Mouse (Mus musculus) stomach, embryonic 15.5 days (tissue): ENCODE measurements around the gene Serpina12. TPM values are rescaled to one million over a fixed set of nuclear protein-coding genes. Genes with fewer than 3 reads are reported as not detected.

Source experiments
- ATAC-seq: fragments of 200-750 bp; cut with Nextera tagmentation; 2 replicates; pipeline ENCODE4 v1.8.0; 2017; ENCODE audit warnings: low read depth, moderate number of reproducible peaks, moderate TSS enrichment; ENCODE audit not compliant: insufficient read depth, low FRiP score
- H3K27ac ChIP-seq: fragments of 300-500 bp; sonication (generic); 2 replicates; pipeline ENCODE4 v1.5.1; 2015; ENCODE audit warnings: mild to moderate bottlenecking, inconsistent platforms
- H3K27me3 ChIP-seq: fragments of 300-500 bp; sonication (generic); replicated peaks from 2 replicates; pipeline ENCODE4 v1.6.1; 2015; ENCODE audit warnings: inconsistent platforms
- H3K36me3 ChIP-seq: fragments of 300-500 bp; sonication (generic); 2 replicates; pipeline ENCODE4 v1.6.1; 2015; ENCODE audit warnings: inconsistent platforms
- H3K4me1 ChIP-seq: fragments of 300-500 bp; sonication (generic); 2 replicates; pipeline ENCODE4 v1.6.1; 2015; ENCODE audit warnings: inconsistent platforms
- H3K4me2 ChIP-seq: fragments of 300-500 bp; sonication (generic); 2 replicates; pipeline ENCODE4 v1.6.1; 2015; ENCODE audit warnings: mild to moderate bottlenecking, inconsistent platforms
- H3K4me3 ChIP-seq: fragments of 300-500 bp; sonication (generic); replicated peaks from 2 replicates; pipeline ENCODE4 v1.5.1; 2015; ENCODE audit warnings: inconsistent platforms
- H3K9ac ChIP-seq: fragments of 300-500 bp; sonication (generic); 2 replicates; pipeline ENCODE4 v1.6.1; 2015; ENCODE audit warnings: inconsistent platforms
- H3K9me3 ChIP-seq: fragments of 300-500 bp; sonication (generic); 2 replicates; pipeline ENCODE4 v1.6.1; 2016; ENCODE audit warnings: inconsistent platforms
- WGBS: fragments of 180-500 bp; shearing (Covaris S2); methylation state at CpG from one replicate; pipeline ENCODE4 v1.1.7; 2015; 5-methylcytosine and 5-hydroxymethylcytosine counted together
- polyA plus RNA-seq: library from polyadenylated mRNA; unstranded; fragments of >200 nt; fragmentation: Nextera tagmentation; extraction: Ambion mirVana; gene quantifications from 2 replicates; pipeline ENCODE4 v1.2.1, GENCODE M21; 2015

Serpina12 gene
- polyA plus RNA-seq, 1 experiment from 2014 or later: not detected

GRCm38 (mm10) chr12:104057050-104057449, 12.8 kb upstream of the Serpina12 start:
- WGBS: 24% methylated on average over 4 of the region's 4 CpGs
- Histone ChIP-seq H3K4me2 (no peak overlapping the region), H3K4me3 (no peak overlapping the region), H3K4me1 (no peaks in the 10 kb centered on the region), H3K27me3 (no peaks in the 10 kb centered on the region), H3K27ac (no peak overlapping the region), H3K9me3 (no peaks in the 10 kb centered on the region), H3K36me3 (no peaks in the 10 kb centered on the region), H3K9ac (no peak overlapping the region)
- no peak for ATAC-seq

GRCm38 (mm10) chr12:104055755-104056154, 11.5 kb upstream of the Serpina12 start:
- H3K27ac ChIP-seq: no peak overlapping the region
- WGBS: 75% methylated on average over 8 of the region's 8 CpGs

GRCm38 (mm10) chr12:104053995-104054394, 9.8 kb upstream of the Serpina12 start:
- no peak; the same call in 1 of the 2 replicates for ATAC-seq
- 60% methylated on average over 1 of the region's 1 CpGs for WGBS
- Histone ChIP-seq H3K9me3 (no peaks in the 10 kb centered on the region), H3K4me1 (no peaks in the 10 kb centered on the region), H3K4me2 (no peak overlapping the region), H3K27ac (no peak overlapping the region), H3K36me3 (no peaks in the 10 kb centered on the region), H3K27me3 (no peaks in the 10 kb centered on the region), H3K9ac (no peak overlapping the region), H3K4me3 (no peak overlapping the region)

More at GRCm38 (mm10) chr12:104055755-104056154, 11.5 kb upstream of the Serpina12 start:
- H3K9me3 ChIP-seq: no peaks in the 10 kb centered on the region
- H3K9ac ChIP-seq: no peak overlapping the region
- H3K36me3 ChIP-seq: no peaks in the 10 kb centered on the region
- no peaks in the 10 kb centered on the region for H3K27me3 ChIP-seq
- no peaks in the 10 kb centered on the region for H3K4me1 ChIP-seq
- ATAC-seq: no peak
- no peak overlapping the region for H3K4me2 ChIP-seq
- H3K4me3 ChIP-seq: no peak overlapping the region

- Histone ChIP-seq H3K27ac (no peak overlapping the region), H3K9me3 (no peaks in the 10 kb centered on the region), H3K36me3 (no peaks in the 10 kb centered on the region), H3K4me2 (no peak overlapping the region), H3K4me1 (no peaks in the 10 kb centered on the region), H3K4me3 (no peak overlapping the region), H3K27me3 (no peaks in the 10 kb centered on the region), H3K9ac (no peak overlapping the region)
- WGBS: 67% methylated on average over 8 of the region's 8 CpGs
- no peak for ATAC-seq
Measured at GRCm38 (mm10) chr12:104045713-104046112, 1.5 kb upstream of the Serpina12 start.

GRCm38 (mm10) chr12:104042753-104043152, 1.5 kb downstream of the Serpina12 start:
- H3K4me2 ChIP-seq: no peak overlapping the region
- no peaks in the 10 kb centered on the region for H3K27me3 ChIP-seq
- no peak for ATAC-seq
- no peak overlapping the region for H3K9ac ChIP-seq
- H3K9me3 ChIP-seq: no peaks in the 10 kb centered on the region
- H3K27ac ChIP-seq: no peak overlapping the region
- no peaks in the 10 kb centered on the region for H3K4me1 ChIP-seq
- no peaks in the 10 kb centered on the region for H3K36me3 ChIP-seq
- WGBS: 86% methylated on average over 2 of the region's 2 CpGs
- no peak overlapping the region for H3K4me3 ChIP-seq

GRCm38 (mm10) chr12:104041401-104041800, 2.8 kb downstream of the Serpina12 start:
- no peak for ATAC-seq
- Histone ChIP-seq H3K27ac (no peak overlapping the region), H3K27me3 (no peaks in the 10 kb centered on the region), H3K9me3 (no peaks in the 10 kb centered on the region), H3K9ac (no peak overlapping the region), H3K4me1 (no peaks in the 10 kb centered on the region), H3K4me3 (no peak overlapping the region), H3K36me3 (no peaks in the 10 kb centered on the region), H3K4me2 (no peak overlapping the region)
- 68% methylated on average over 6 of the region's 6 CpGs for WGBS

- Histone ChIP-seq H3K9me3 (no peaks in the 10 kb centered on the region), H3K9ac (no peak overlapping the region), H3K4me3 (no peak overlapping the region), H3K4me1 (no peaks in the 10 kb centered on the region), H3K27me3 (no peaks in the 10 kb centered on the region), H3K36me3 (no peaks in the 10 kb centered on the region), H3K4me2 (no peak overlapping the region), H3K27ac (no peak overlapping the region)
- no peak for ATAC-seq
- 86% methylated on average over 7 of the region's 7 CpGs for WGBS
Measured at GRCm38 (mm10) chr12:104038181-104038580, 6.1 kb downstream of the Serpina12 start.

GRCm38 (mm10) chr12:104033752-104034151, 10.5 kb downstream of the Serpina12 start:
- WGBS: 90% methylated on average over 1 of the region's 1 CpGs
- Histone ChIP-seq H3K36me3 (no peaks in the 10 kb centered on the region), H3K9ac (no peak overlapping the region), H3K4me2 (no peak overlapping the region), H3K27ac (no peak overlapping the region), H3K4me1 (no peaks in the 10 kb centered on the region), H3K9me3 (no peaks in the 10 kb centered on the region), H3K27me3 (no peaks in the 10 kb centered on the region), H3K4me3 (no peak overlapping the region)
- ATAC-seq: no peak

- Histone ChIP-seq H3K9me3 (no peaks in the 10 kb centered on the region), H3K4me3 (no peak overlapping the region), H3K36me3 (no peaks in the 10 kb centered on the region), H3K27me3 (no peaks in the 10 kb centered on the region), H3K4me1 (no peaks in the 10 kb centered on the region), H3K9ac (no peak overlapping the region), H3K4me2 (no peak overlapping the region), H3K27ac (no peak overlapping the region)
- ATAC-seq: no peak; the same call in 1 of the 2 replicates
- 44% methylated on average over 8 of the region's 8 CpGs for WGBS
Measured at GRCm38 (mm10) chr12:104029986-104030385, 14.3 kb downstream of the Serpina12 start.

- no peak overlapping the region for H3K27ac ChIP-seq
- 81% methylated on average over 3 of the region's 3 CpGs for WGBS
Measured at GRCm38 (mm10) chr12:104015280-104015679, 29.0 kb downstream of the Serpina12 start.

GRCm38 (mm10) chr12:104013620-104014019, 30.6 kb downstream of the Serpina12 start, which contains the start of gene Serpina9:
TSS of gene Serpina9 (minus strand) at chr12:104013755.
- no peak within 1 kb of the TSS for H3K27ac ChIP-seq
- no peak for ATAC-seq
- no peaks in the 10 kb centered on the region for H3K9me3 ChIP-seq
- H3K4me2 ChIP-seq: no peak within 1 kb of the TSS
- H3K4me1 ChIP-seq: no peaks in the 10 kb centered on the region
- H3K36me3 ChIP-seq: no peaks in the 10 kb centered on the region
- H3K27me3 ChIP-seq: no peaks in the 10 kb centered on the region
- 74% methylated on average over 6 of the region's 6 CpGs for WGBS
- H3K9ac ChIP-seq: no peak within 1 kb of the TSS
- H3K4me3 ChIP-seq: no peak within 1 kb of the TSS

More at GRCm38 (mm10) chr12:104015280-104015679, 29.0 kb downstream of the Serpina12 start:
- Histone ChIP-seq H3K4me1 (no peaks in the 10 kb centered on the region), H3K9ac (no peak overlapping the region), H3K36me3 (no peaks in the 10 kb centered on the region), H3K4me2 (no peak overlapping the region), H3K9me3 (no peaks in the 10 kb centered on the region), H3K27me3 (no peaks in the 10 kb centered on the region), H3K4me3 (no peak overlapping the region)
- ATAC-seq: no peak

GRCm38 (mm10) chr12:104004689-104005088, 39.6 kb downstream of the Serpina12 start:
- Histone ChIP-seq H3K27me3 (no peaks in the 10 kb centered on the region), H3K27ac (no peak overlapping the region), H3K4me1 (no peaks in the 10 kb centered on the region), H3K9me3 (no peaks in the 10 kb centered on the region), H3K4me3 (no peak overlapping the region), H3K36me3 (no peaks in the 10 kb centered on the region), H3K9ac (no peak overlapping the region), H3K4me2 (no peak overlapping the region)
- no peak for ATAC-seq
- 90% methylated on average over 5 of the region's 5 CpGs for WGBS

GRCm38 (mm10) chr12:104003238-104003612, 41.0 kb downstream of the Serpina12 start:
- Histone ChIP-seq H3K4me3 (no peak overlapping the region), H3K4me2 (no peak overlapping the region), H3K4me1 (no peaks in the 10 kb centered on the region), H3K36me3 (no peaks in the 10 kb centered on the region), H3K9me3 (no peaks in the 10 kb centered on the region), H3K27ac (no peak overlapping the region), H3K27me3 (no peaks in the 10 kb centered on the region), H3K9ac (no peak overlapping the region)
- ATAC-seq: no peak
- 38% methylated on average over 4 of the region's 4 CpGs for WGBS
